Mouse (Mus musculus): Measurements from ENCODE around the gene Hoxc4. TPM values are rescaled to one million over a fixed set of nuclear protein-coding genes. Genes with fewer than 3 reads are reported as not detected.

Hoxc4 gene
- total and polyA plus RNA-seq, 2 experiments from 2014 or later, result not detected

DNA sequence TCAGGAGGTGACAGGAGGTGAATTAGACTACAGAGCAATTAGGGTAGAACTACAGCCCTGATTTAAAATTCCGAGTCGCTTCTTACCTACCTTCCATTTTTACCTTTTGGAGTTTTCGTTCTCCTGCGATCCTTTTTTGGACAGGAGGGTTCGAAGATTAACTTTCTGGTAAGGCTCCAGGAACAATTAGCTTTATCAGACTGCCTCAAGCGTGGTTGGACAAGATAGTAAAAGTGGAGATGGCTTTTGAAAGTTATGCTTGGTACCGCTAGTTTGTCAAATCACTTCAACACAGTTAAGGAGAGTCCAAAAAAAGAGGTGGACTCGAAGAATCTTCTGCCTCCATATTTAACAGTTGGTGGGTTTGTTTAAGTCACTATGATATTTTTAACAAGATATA is 2.8 kb downstream of the Hoxc4 start:
- no peak for TF ChIP-seq CTCF (IDR thresholded peaks at IDR 0.05; ENCODE audit: low read depth)
- no peak for TF ChIP-seq EP300 (IDR thresholded peaks at IDR 0.05; ENCODE audit: low read depth)
- 10% methylated on average over 8 of the region's 8 CpGs for WGBS
- no peak for ATAC-seq (ENCODE audit: insufficient read depth, low read depth)

DNA sequence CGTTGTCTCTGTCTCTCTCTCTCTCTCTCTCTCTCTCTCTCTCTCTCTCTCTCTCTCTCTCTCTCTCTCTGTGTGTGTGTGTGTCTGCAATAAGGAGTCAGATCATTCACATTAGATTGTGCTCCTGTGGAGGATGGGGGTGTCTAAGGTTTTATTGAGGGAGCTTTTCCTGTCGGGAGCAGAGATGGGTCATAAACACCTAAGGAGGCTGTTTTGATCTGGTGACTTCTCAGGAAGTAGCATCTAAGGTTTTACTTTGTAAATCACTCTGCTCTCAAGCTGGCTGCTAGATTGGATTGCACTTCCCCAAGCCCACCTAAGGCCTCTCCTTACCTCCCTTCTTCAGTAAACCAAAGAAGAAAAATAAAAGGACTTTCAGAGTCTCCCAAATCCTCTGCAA is 5.4 kb downstream of the Hoxc4 start:
- no peak overlapping the region for H3K27ac ChIP-seq (ENCODE audit: low read depth)
- H3K9me3 ChIP-seq (replicated peaks; ENCODE audit: control insufficient read depth, low read length), result no peaks in the 10 kb centered on the region
- no peak for ATAC-seq (ENCODE audit: insufficient read depth, low read depth)
- no peaks in the 10 kb centered on the region for H3K36me3 ChIP-seq (replicated peaks; ENCODE audit: control insufficient read depth, insufficient read depth, low read length)
- peaks cover 100% of the 10 kb centered on the region for H3K27me3 ChIP-seq (ENCODE audit: control insufficient read depth, insufficient read depth, low read length)
- 4% methylated on average over 2 of the region's 2 CpGs for WGBS
- H3K4me3 ChIP-seq (ENCODE audit: low read depth, low read length), result no peak overlapping the region
- DNase-seq (ENCODE audit: low spot score), result no peak
- H3K9ac ChIP-seq (replicated peaks; ENCODE audit: low read depth, low read length), result no peak overlapping the region
- no peaks in the 10 kb centered on the region for H3K4me1 ChIP-seq (ENCODE audit: control insufficient read depth, insufficient read depth)
- H3K4me2 ChIP-seq (ENCODE audit: low read depth, low read length), result no peak overlapping the region
- TF ChIP-seq EP300 (IDR thresholded peaks at IDR 0.05; ENCODE audit: low read depth) (no peak), CTCF (IDR thresholded peaks at IDR 0.05; ENCODE audit: low read depth) (no peak)

More for the DNA sequence above, 2.8 kb downstream of the Hoxc4 start:
- no peaks in the 10 kb centered on the region for H3K4me1 ChIP-seq (ENCODE audit: control insufficient read depth, insufficient read depth)
- no peaks in the 10 kb centered on the region for H3K36me3 ChIP-seq (replicated peaks; ENCODE audit: control insufficient read depth, insufficient read depth, low read length)
- no peak overlapping the region for H3K4me3 ChIP-seq (ENCODE audit: low read depth, low read length)
- H3K4me2 ChIP-seq (ENCODE audit: low read depth, low read length), result no peak overlapping the region
- DNase-seq (ENCODE audit: low spot score), result no peak
- no peak overlapping the region for H3K27ac ChIP-seq (ENCODE audit: low read depth)
- peaks cover 100% of the 10 kb centered on the region for H3K27me3 ChIP-seq (ENCODE audit: control insufficient read depth, insufficient read depth, low read length)
- H3K9me3 ChIP-seq (replicated peaks; ENCODE audit: control insufficient read depth, low read length), result no peaks in the 10 kb centered on the region
- no peak overlapping the region for H3K9ac ChIP-seq (replicated peaks; ENCODE audit: low read depth, low read length)

DNA sequence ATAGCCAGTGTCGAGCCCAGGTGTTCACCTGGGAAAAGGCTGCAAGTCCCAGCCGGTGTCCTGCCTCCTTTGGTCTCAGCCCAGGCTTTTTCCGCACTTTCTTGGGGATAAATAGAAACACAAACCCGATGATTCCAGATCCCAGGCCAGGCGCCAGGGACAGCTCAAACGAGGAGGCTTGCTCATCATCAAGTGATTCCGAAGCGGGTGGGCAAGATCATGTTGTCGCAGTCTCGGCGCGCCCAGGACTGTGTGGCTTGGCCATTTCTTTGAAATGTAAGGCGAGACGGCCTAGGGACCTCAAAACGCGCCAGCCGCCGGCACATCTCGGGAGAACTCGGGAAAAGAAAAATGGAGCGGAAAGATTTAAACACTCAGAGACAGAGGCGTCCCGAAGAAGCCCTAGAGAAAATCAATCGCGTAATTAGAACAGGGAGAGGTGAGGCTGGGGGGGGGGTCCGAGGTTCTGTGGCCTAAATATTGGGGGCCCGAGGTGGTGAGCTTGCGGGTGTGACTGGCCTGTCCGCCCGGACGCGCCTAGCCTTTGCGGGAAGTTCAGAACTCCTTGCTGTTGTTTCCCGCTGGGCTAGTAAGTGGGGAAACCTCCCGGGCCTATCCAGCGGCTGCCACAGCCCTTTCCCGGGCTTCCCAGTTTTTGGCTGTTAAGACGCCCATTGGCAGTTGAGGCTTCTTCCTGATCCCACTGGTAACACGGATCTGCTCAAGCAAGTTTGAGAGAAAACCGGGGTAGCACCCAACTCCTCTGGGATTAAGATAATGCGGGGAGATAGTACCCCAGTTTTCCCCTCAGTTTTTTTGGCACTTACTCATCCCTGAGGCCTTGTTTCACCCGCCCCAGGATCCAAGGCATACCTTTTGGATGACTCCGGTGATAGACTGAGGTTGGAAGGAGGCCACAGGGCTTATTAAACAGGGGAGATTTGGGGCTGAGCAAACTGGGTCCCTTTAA is 8.8 kb downstream of the Hoxc4 start:
- Histone ChIP-seq H3K27ac (ENCODE audit: low read depth) (no peak overlapping the region), H3K9ac (replicated peaks; ENCODE audit: low read depth, low read length) (no peak overlapping the region), H3K27me3 (ENCODE audit: control insufficient read depth, insufficient read depth, low read length) (peaks cover 100% of the 10 kb centered on the region), H3K4me3 (ENCODE audit: low read depth, low read length) (no peak overlapping the region), H3K4me2 (ENCODE audit: low read depth, low read length) (no peak overlapping the region), H3K36me3 (replicated peaks; ENCODE audit: control insufficient read depth, insufficient read depth, low read length) (no peaks in the 10 kb centered on the region), H3K9me3 (replicated peaks; ENCODE audit: control insufficient read depth, low read length) (no peaks in the 10 kb centered on the region), H3K4me1 (ENCODE audit: control insufficient read depth, insufficient read depth) (no peaks in the 10 kb centered on the region)
- TF ChIP-seq CTCF (IDR thresholded peaks at IDR 0.05; ENCODE audit: low read depth) (no peak), EP300 (IDR thresholded peaks at IDR 0.05; ENCODE audit: low read depth) (no peak)
- no peak for ATAC-seq (ENCODE audit: insufficient read depth, low read depth)
- 3% methylated on average over 43 of the region's 43 CpGs for WGBS
- no peak for DNase-seq (ENCODE audit: low spot score)

DNA sequence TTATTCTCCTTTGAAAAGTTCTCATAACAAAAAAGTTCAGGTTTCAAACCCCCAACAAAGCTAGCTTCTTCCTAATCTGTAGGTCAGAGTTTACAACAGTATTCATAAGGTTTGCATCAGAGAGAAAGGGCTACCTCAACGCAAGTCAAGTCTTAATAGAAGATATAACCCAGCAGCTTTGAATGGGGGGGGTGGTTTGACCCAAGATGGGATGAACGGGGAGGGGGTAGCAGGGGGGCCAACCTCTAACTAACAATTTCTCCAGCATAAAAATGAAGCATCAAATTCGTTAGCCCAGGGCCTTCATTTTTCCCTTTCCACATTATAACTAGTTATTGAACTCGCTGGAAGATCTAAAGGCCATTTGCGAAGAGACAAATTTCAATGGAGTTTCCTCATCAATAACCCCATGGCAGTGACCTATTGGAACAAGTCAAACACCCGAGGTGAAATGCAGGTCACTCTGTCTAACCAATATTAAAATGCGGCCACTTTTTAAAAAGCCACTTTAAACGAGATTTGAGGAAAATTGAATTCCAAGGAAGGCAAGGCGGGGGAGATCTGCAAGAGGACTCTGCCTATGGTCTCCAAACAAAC is 10.3 kb downstream of the Hoxc4 start:
- no peak overlapping the region for H3K27ac ChIP-seq (ENCODE audit: low read depth)
- no peaks in the 10 kb centered on the region for H3K9me3 ChIP-seq (replicated peaks; ENCODE audit: control insufficient read depth, low read length)
- H3K4me1 ChIP-seq (ENCODE audit: control insufficient read depth, insufficient read depth), result no peaks in the 10 kb centered on the region
- H3K4me3 ChIP-seq (ENCODE audit: low read depth, low read length), result no peak overlapping the region
- no peak overlapping the region for H3K4me2 ChIP-seq (ENCODE audit: low read depth, low read length)
- no peak for DNase-seq (ENCODE audit: low spot score)
- H3K9ac ChIP-seq (replicated peaks; ENCODE audit: low read depth, low read length), result no peak overlapping the region
- H3K27me3 ChIP-seq (ENCODE audit: control insufficient read depth, insufficient read depth, low read length), result peaks cover 100% of the 10 kb centered on the region
- WGBS, result 19% methylated on average over 9 of the region's 9 CpGs
- no peak for ATAC-seq (ENCODE audit: insufficient read depth, low read depth)
- no peak for TF ChIP-seq EP300 (IDR thresholded peaks at IDR 0.05; ENCODE audit: low read depth)
- TF ChIP-seq CTCF (IDR thresholded peaks at IDR 0.05; ENCODE audit: low read depth), result no peak
- no peaks in the 10 kb centered on the region for H3K36me3 ChIP-seq (replicated peaks; ENCODE audit: control insufficient read depth, insufficient read depth, low read length)

DNA sequence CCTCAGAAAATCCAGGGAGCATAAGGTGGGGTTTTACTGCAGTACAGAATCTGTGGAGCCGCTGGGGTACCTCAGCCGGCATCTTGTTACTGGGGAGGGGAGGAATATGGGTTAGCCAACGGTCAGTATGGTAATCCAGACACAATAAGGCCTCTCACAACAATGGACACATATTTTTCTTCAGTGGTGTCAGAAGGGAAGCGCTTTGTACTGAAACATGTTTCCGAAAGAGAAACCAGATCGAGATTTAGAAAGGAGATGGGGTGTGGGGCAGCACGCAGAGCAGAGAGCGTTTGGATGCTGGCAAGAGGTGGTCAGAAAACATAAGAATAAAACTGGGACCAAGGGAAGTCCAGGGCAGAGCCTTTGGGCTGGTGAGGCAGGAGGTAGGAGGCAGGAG is 11.4 kb downstream of the Hoxc4 start:
- no peak for ATAC-seq (ENCODE audit: insufficient read depth, low read depth)
- Histone ChIP-seq H3K4me2 (ENCODE audit: low read depth, low read length) (no peak overlapping the region), H3K9me3 (replicated peaks; ENCODE audit: control insufficient read depth, low read length) (no peaks in the 10 kb centered on the region), H3K4me1 (ENCODE audit: control insufficient read depth, insufficient read depth) (no peaks in the 10 kb centered on the region), H3K27ac (ENCODE audit: low read depth) (no peak overlapping the region), H3K36me3 (replicated peaks; ENCODE audit: control insufficient read depth, insufficient read depth, low read length) (no peaks in the 10 kb centered on the region), H3K27me3 (ENCODE audit: control insufficient read depth, insufficient read depth, low read length) (peaks cover 100% of the 10 kb centered on the region), H3K4me3 (ENCODE audit: low read depth, low read length) (no peak overlapping the region), H3K9ac (replicated peaks; ENCODE audit: low read depth, low read length) (no peak overlapping the region)
- no peak for DNase-seq (ENCODE audit: low spot score)
- no peak for TF ChIP-seq EP300 (IDR thresholded peaks at IDR 0.05; ENCODE audit: low read depth)
- no peak for TF ChIP-seq CTCF (IDR thresholded peaks at IDR 0.05; ENCODE audit: low read depth)
- WGBS, result 5% methylated on average over 8 of the region's 8 CpGs
